Mouse (Mus musculus): ENCODE data around the gene Pi4kb.
A peak's percentile ranks its signal among the peaks of the same experiment; 100 is the strongest.
"Not testable (repeated sequence)": the region's sequence is repeated elsewhere in the genome, so short reads cannot be mapped to it uniquely, and the experiment has no call there.

Pi4kb gene

GRCm38 (mm10) chr3:94974528-94975422, at the start of gene Pi4kb:
Gene Pi4kb, plus strand, starts transcription at chr3:94974731.
- peak; percentile 80 for DNase-seq

GRCm38 (mm10) chr3:94926301-94926736, 48.2 kb upstream of the Pi4kb start:
- DNase-seq, result not testable (repeated sequence)

- DNase-seq, result not testable (repeated sequence)
Measured at GRCm38 (mm10) chr3:94928979-94929378, 45.6 kb upstream of the Pi4kb start.

GRCm38 (mm10) chr3:94930386-94931266, 43.9 kb upstream of the Pi4kb start:
- not testable (repeated sequence) for DNase-seq

GRCm38 (mm10) chr3:94931427-94932082, 43.0 kb upstream of the Pi4kb start:
- not testable (repeated sequence) for DNase-seq

- DNase-seq, result not testable (repeated sequence)
Measured at GRCm38 (mm10) chr3:94932279-94932678, 42.3 kb upstream of the Pi4kb start.

GRCm38 (mm10) chr3:94932809-94933564, 41.5 kb upstream of the Pi4kb start, which contains the start of gene Selenbp1:
Gene Selenbp1, plus strand, starts transcription at chr3:94933056.
- peak; percentile 43 for DNase-seq

- not testable (repeated sequence) for DNase-seq
Measured at GRCm38 (mm10) chr3:94933604-94934003, 40.9 kb upstream of the Pi4kb start.

GRCm38 (mm10) chr3:94934564-94934963, 40.0 kb upstream of the Pi4kb start:
- DNase-seq, result not testable (repeated sequence)

- DNase-seq, result not testable (repeated sequence)
Measured at GRCm38 (mm10) chr3:94935332-94935731, 39.2 kb upstream of the Pi4kb start.

- not testable (repeated sequence) for DNase-seq
Measured at GRCm38 (mm10) chr3:94936147-94936546, 38.4 kb upstream of the Pi4kb start.

GRCm38 (mm10) chr3:94937194-94937593, 37.3 kb upstream of the Pi4kb start:
- not testable (repeated sequence) for DNase-seq

GRCm38 (mm10) chr3:94940033-94940432, 34.5 kb upstream of the Pi4kb start:
- not testable (repeated sequence) for DNase-seq

- not testable (repeated sequence) for DNase-seq
Measured at GRCm38 (mm10) chr3:94942211-94942967, 32.1 kb upstream of the Pi4kb start.

- DNase-seq, result not testable (repeated sequence)
Measured at GRCm38 (mm10) chr3:94943706-94944105, 30.8 kb upstream of the Pi4kb start.

GRCm38 (mm10) chr3:94948066-94948614, 26.4 kb upstream of the Pi4kb start:
- no peak for DNase-seq

GRCm38 (mm10) chr3:94949645-94950044, 24.9 kb upstream of the Pi4kb start:
- DNase-seq, result no peak

- no peak for DNase-seq
Measured at GRCm38 (mm10) chr3:94952806-94953205, 21.7 kb upstream of the Pi4kb start.

GRCm38 (mm10) chr3:94953384-94953763, 21.2 kb upstream of the Pi4kb start:
- DNase-seq, result no peak

- DNase-seq, result peak; percentile 95
Measured at GRCm38 (mm10) chr3:94953764-94954616, 20.5 kb upstream of the Pi4kb start, which contains the start of gene Rfx5. Gene Rfx5, plus strand, starts transcription at chr3:94954075.

Measured in right cerebral cortex, adult 18-20 months (tissue).